Comparison of ENCODE assay signal across 9 mouse cellular contexts in the genomic region with DNA sequence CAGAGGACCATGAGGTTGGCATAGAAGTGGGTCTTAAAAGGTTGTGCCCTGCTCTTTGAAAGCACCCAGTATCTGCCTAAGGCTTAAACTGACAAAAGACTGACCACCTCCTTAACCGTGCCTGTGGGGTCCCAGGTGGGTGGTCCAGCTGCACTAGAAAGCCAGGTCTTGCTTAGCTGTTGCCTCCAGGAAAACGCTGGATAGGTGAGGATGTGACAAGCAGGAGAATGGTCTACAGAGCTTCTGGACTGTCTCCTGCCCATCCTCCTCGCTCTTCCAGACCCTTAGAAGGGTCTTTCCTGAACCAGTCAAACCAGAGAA. TPM values are rescaled to one million over a fixed set of nuclear protein-coding genes. Genes with fewer than 3 reads are reported as not detected.
DNase-seq lines count a peak whose midpoint lies in the region; ATAC-seq and TF ChIP-seq lines count a peak whose summit lies in the region.
"Had no signal": no experiment of that assay in that cellular context is flagged by ENCODE, and none has a peak within 500 bp of the region (broad histone marks: within the 10 kb centered on the region; RNA-seq: fewer than 3 reads in every experiment).

No protein-coding gene starts in this region.

- peak overlapping the region; percentile 72 for H3K4me3 ChIP-seq in heart, embryonic 10.5 days
- H3K4me3 ChIP-seq in ES-E14 (ENCODE audit: insufficient read depth in 1 of 2, low read depth in 1 of 2, low read length in 2 of 2, poor library complexity in 1 of 2, severe bottlenecking in 1 of 2), result peak overlapping the region; percentile 75 to 90
- H3K4me3 ChIP-seq in hindbrain, embryonic 10.5 days, result peak overlapping the region; percentile 72
- H3K4me3 ChIP-seq in midbrain, embryonic 12.5 days, result peak overlapping the region; percentile 54

- DNase-seq in heart, embryonic 10.5 days (ENCODE audit: low spot score), result no peak
- DNase-seq in heart, adult 18-20 months, result no peak
- no peak for DNase-seq in ES-E14 (ENCODE audit: low read depth, low spot score)
- no peak for DNase-seq in hindbrain, embryonic 10.5 days (ENCODE audit: low spot score)
- no peak for DNase-seq in right cerebral cortex, adult 18-20 months
- no peak for DNase-seq in testis, postnatal 10 days (ENCODE audit: low spot score)
- DNase-seq in thymus, postnatal 25 days, result no peak
- DNase-seq: embryo, embryonic 11 days had no signal

- peak overlapping the region; percentile 82 for H3K9ac ChIP-seq in ES-E14 (ENCODE audit: insufficient read depth, low read depth, low read length, poor library complexity, severe bottlenecking)
- peak overlapping the region; percentile 82 for H3K9ac ChIP-seq in midbrain, embryonic 12.5 days (replicated peaks)

- H3K4me2 ChIP-seq in midbrain, embryonic 12.5 days (replicated peaks), result peak overlapping the region; percentile 76

- H3K27me3 ChIP-seq in heart, embryonic 10.5 days (ENCODE audit: insufficient read depth, poor library complexity, severe bottlenecking), result 0 out of 2 replicates have a peak, but pooled peaks cover 4% of the 10 kb centered on the region
- peaks cover 13% of the 10 kb centered on the region; the same call in 1 of the 2 replicates for H3K27me3 ChIP-seq in hindbrain, embryonic 10.5 days (ENCODE audit: insufficient read depth, poor library complexity, severe bottlenecking)
- H3K27me3 ChIP-seq in midbrain, embryonic 12.5 days, result no peaks in the 10 kb centered on the region

- H3K27ac ChIP-seq in heart, embryonic 10.5 days, result peak overlapping the region; percentile 89
- no peak overlapping the region for H3K27ac ChIP-seq in ES-E14 (ENCODE audit: insufficient read depth, low read depth, low read length, poor library complexity, severe bottlenecking)
- peak overlapping the region; percentile 96 for H3K27ac ChIP-seq in hindbrain, embryonic 10.5 days
- H3K27ac ChIP-seq in midbrain, embryonic 12.5 days (replicated peaks), result peak overlapping the region; percentile 75

- no peak for ATAC-seq in midbrain, embryonic 12.5 days (ENCODE audit: low FRiP score, low read depth)

- in situ Hi-C loops in ES-E14 (cut with MboI; ENCODE audit: low sequenced_read_pairs in 2 of 2, unreplicated experiment in 2 of 2), result no loop called here

- peaks cover 38% of the 10 kb centered on the region for H3K4me1 ChIP-seq in heart, embryonic 10.5 days
- peaks cover 0 to 13% of the 10 kb centered on the region in 2 experiments; a peak in 3 of 4 replicates for H3K4me1 ChIP-seq in ES-E14 (ENCODE audit: control insufficient read depth in 2 of 2, insufficient read depth in 2 of 2, low read length in 2 of 2, poor library complexity in 1 of 2)
- peaks cover 63% of the 10 kb centered on the region for H3K4me1 ChIP-seq in hindbrain, embryonic 10.5 days (replicated peaks)
- peaks cover 51% of the 10 kb centered on the region for H3K4me1 ChIP-seq in midbrain, embryonic 12.5 days

- no peaks in the 10 kb centered on the region for H3K9me3 ChIP-seq in heart, embryonic 10.5 days
- no peaks in the 10 kb centered on the region for H3K9me3 ChIP-seq in ES-E14 (ENCODE audit: control insufficient read depth, insufficient read depth, low read depth, low read length)
- H3K9me3 ChIP-seq in hindbrain, embryonic 10.5 days, result no peaks in the 10 kb centered on the region
- H3K9me3 ChIP-seq in midbrain, embryonic 12.5 days, result no peaks in the 10 kb centered on the region

- 25% methylated on average over 3 of the region's 3 CpGs for WGBS in heart, embryonic 10.5 days
- 23% methylated on average over 3 of the region's 3 CpGs for WGBS in hindbrain, embryonic 10.5 days
- WGBS in midbrain, embryonic 12.5 days, result 22% methylated on average over 3 of the region's 3 CpGs

- H3K36me3 ChIP-seq in heart, embryonic 10.5 days, result peaks cover 19% of the 10 kb centered on the region
- peaks cover 5% of the 10 kb centered on the region; the same call in 1 of the 2 replicates for H3K36me3 ChIP-seq in ES-E14 (ENCODE audit: control insufficient read depth, insufficient read depth, low read length, poor library complexity, severe bottlenecking)
- H3K36me3 ChIP-seq in hindbrain, embryonic 10.5 days, result peaks cover 29% of the 10 kb centered on the region
- peaks cover 10% of the 10 kb centered on the region for H3K36me3 ChIP-seq in midbrain, embryonic 12.5 days

TF ChIP-seq in ES-E14, 5 proteins besides CTCF, POLR2A, EP300 and RAD21:
- TF ChIP-seq ZNF384 (IDR thresholded peaks at IDR 0.05; ENCODE audit: low read depth, low read length), result no peak
- TF ChIP-seq CHD2 (IDR thresholded peaks at IDR 0.05; ENCODE audit: low read depth, low read length), result no peak
- no peak for TF ChIP-seq MAFK (IDR thresholded peaks at IDR 0.05; ENCODE audit: insufficient read depth, low read depth, low read length)
- no peak for TF ChIP-seq HCFC1 (IDR thresholded peaks at IDR 0.05; ENCODE audit: borderline replicate concordance, insufficient read depth, low read length)
- no peak for TF ChIP-seq ZC3H11A (IDR thresholded peaks at IDR 0.05; ENCODE audit: borderline replicate concordance, low read depth, low read length)

RNA-seq across cellular contexts. Expression of a gene that starts 0.5 kb away (rescaled TPM):
- polyA plus RNA-seq in heart, embryonic 10.5 days (2016; fragmentation: Nextera tagmentation; extraction: Ambion mirVana), result 0.75 and 1.5 TPM in 2 replicates
- total RNA-seq in heart, adult 18-20 months (2021), result 1 to 10 TPM; 4.7 to 5.5 TPM
- 1.5 and 1.6 TPM in 2 replicates for total RNA-seq in ES-E14 (2012; rRNA removed)
- 5.2 and 5.4 TPM in 2 replicates for polyA plus RNA-seq in hindbrain, embryonic 10.5 days (2016; fragmentation: Nextera tagmentation; extraction: Ambion mirVana)
- 9.0 and 9.7 TPM in 2 replicates for polyA plus RNA-seq in midbrain, embryonic 12.5 days (2016; fragmentation: Nextera tagmentation; extraction: Ambion mirVana)

RNA-seq across cellular contexts. Expression of a gene that starts 0.8 kb away (rescaled TPM):
- polyA plus RNA-seq in heart, embryonic 10.5 days (2016; fragmentation: Nextera tagmentation; extraction: Ambion mirVana), result 27.8 and 35.9 TPM in 2 replicates
- total RNA-seq in heart, adult 18-20 months (2021), result 1 to 10 TPM; 2.9 to 5.9 TPM
- total RNA-seq in ES-E14 (2012; rRNA removed), result 9.7 and 16.4 TPM in 2 replicates
- polyA plus RNA-seq in hindbrain, embryonic 10.5 days (2016; fragmentation: Nextera tagmentation; extraction: Ambion mirVana), result 99.7 and 116 TPM in 2 replicates
- 107 and 111 TPM in 2 replicates for polyA plus RNA-seq in midbrain, embryonic 12.5 days (2016; fragmentation: Nextera tagmentation; extraction: Ambion mirVana)

RNA-seq across cellular contexts. Expression of a gene that starts 7.7 kb away (rescaled TPM):
- 4.9 and 5.1 TPM in 2 replicates for polyA plus RNA-seq in heart, embryonic 10.5 days (2016; fragmentation: Nextera tagmentation; extraction: Ambion mirVana)
- total RNA-seq in heart, adult 18-20 months (2021), result 10 to 100 TPM; 76.7 to 79.6 TPM
- 30.0 and 38.5 TPM in 2 replicates for total RNA-seq in ES-E14 (2012; rRNA removed)
- 9.7 and 12.8 TPM in 2 replicates for polyA plus RNA-seq in hindbrain, embryonic 10.5 days (2016; fragmentation: Nextera tagmentation; extraction: Ambion mirVana)
- 16.2 and 17.4 TPM in 2 replicates for polyA plus RNA-seq in midbrain, embryonic 12.5 days (2016; fragmentation: Nextera tagmentation; extraction: Ambion mirVana)

RNA-seq across cellular contexts. Expression of a gene that starts 19.3 kb away (rescaled TPM):
- 23.6 and 33.3 TPM in 2 replicates for polyA plus RNA-seq in heart, embryonic 10.5 days (2016; fragmentation: Nextera tagmentation; extraction: Ambion mirVana)
- 10 to 100 TPM; 36.7 to 41.7 TPM for total RNA-seq in heart, adult 18-20 months (2021)
- 7.9 and 8.7 TPM in 2 replicates for total RNA-seq in ES-E14 (2012; rRNA removed)
- 27.2 and 32.7 TPM in 2 replicates for polyA plus RNA-seq in hindbrain, embryonic 10.5 days (2016; fragmentation: Nextera tagmentation; extraction: Ambion mirVana)
- 25.6 and 28.7 TPM in 2 replicates for polyA plus RNA-seq in midbrain, embryonic 12.5 days (2016; fragmentation: Nextera tagmentation; extraction: Ambion mirVana)

RNA-seq across cellular contexts. Expression of a gene that starts 27.7 kb away (rescaled TPM):
- polyA plus RNA-seq in heart, embryonic 10.5 days (2016; fragmentation: Nextera tagmentation; extraction: Ambion mirVana), result 82.6 and 86.0 TPM in 2 replicates
- 10 to 100 TPM in 1 of 2 experiments, 1 to 10 TPM in 1; 9.7 to 17.7 TPM for total RNA-seq in heart, adult 18-20 months (2021)
- 61.6 and 69.0 TPM in 2 replicates for total RNA-seq in ES-E14 (2012; rRNA removed)
- 138 and 142 TPM in 2 replicates for polyA plus RNA-seq in hindbrain, embryonic 10.5 days (2016; fragmentation: Nextera tagmentation; extraction: Ambion mirVana)
- 92.2 and 98.3 TPM in 2 replicates for polyA plus RNA-seq in midbrain, embryonic 12.5 days (2016; fragmentation: Nextera tagmentation; extraction: Ambion mirVana)
